Mouse (Mus musculus): ENCODE results near the gene Defb30. TPM values are rescaled to one million over a fixed set of nuclear protein-coding genes. Genes with fewer than 3 reads are reported as not detected.

Defb30 gene
- polyA plus RNA-seq (2016; fragmentation: Nextera tagmentation; extraction: Ambion mirVana) = not detected in 2 replicates

DNA sequence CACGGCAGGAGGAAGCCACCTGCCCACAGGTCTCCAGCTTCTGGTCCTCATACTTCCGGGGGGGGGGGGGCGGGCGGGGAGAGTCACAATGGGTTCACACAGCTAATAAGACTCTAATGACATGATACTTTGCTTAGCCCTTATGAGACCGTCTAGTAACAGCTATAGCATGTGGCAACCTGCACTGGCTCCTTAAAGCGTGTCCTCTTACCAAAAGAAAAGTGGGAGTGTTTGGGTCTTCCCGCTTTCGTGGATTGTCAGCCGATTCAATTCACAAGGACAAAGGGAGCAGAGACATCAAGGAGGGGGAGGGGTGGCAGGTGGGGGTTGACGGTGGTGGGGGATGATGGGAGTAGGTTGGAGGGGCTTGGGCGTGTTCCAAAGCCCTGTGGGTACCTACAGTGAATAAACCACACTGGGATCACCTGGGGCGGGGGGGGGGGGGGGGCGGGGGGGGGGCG is at the start of gene Defb30:
Gene Defb30 (minus strand): TSS at position 51 of the 461 bp plus-strand sequence.
- WGBS = 78% methylated on average over 12 of the region's 14 CpGs
- Histone ChIP-seq H3K4me3 (no peak within 1 kb of the TSS), H3K27ac (no peak within 1 kb of the TSS), H3K4me1 (peaks cover 6% of the 10 kb centered on the region), H3K9me3 (replicated peaks) (no peaks in the 10 kb centered on the region), H3K27me3 (ENCODE audit: low read depth, poor library complexity, severe bottlenecking) (no peaks in the 10 kb centered on the region), H3K36me3 (no peaks in the 10 kb centered on the region)
- no peak for DNase-seq (ENCODE audit: low spot score)

DNA sequence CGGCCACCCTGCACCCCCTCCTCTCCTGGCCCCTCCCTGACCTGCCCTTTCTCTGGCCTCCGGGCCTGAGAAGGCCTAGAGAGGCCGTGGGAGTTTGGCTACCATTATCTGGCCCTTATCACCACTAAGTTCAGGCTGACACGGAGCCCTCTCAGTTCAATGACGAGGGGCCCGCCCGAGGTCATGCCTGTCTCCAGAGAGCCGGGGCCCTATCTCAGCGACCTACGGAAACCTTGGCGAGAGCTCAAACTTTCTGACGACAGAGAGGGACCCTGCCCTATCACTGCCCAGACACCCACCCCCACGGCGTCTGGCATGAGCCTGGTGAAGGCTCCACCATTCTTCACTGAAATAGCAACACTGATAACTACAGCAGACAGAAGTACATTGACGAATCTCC is 17.9 kb upstream of the Defb30 start:
- Histone ChIP-seq H3K36me3 (no peaks in the 10 kb centered on the region), H3K4me1 (no peaks in the 10 kb centered on the region), H3K4me3 (no peak overlapping the region), H3K27me3 (ENCODE audit: low read depth, poor library complexity, severe bottlenecking) (0 out of 2 replicates have a peak, but pooled peaks cover 13% of the 10 kb centered on the region), H3K9me3 (replicated peaks) (no peaks in the 10 kb centered on the region), H3K27ac (0 out of 2 replicates have a peak overlapping the region, but pooled peaks have one; percentile 2)
- 67% methylated on average over 15 of the region's 15 CpGs for WGBS
- DNase-seq (ENCODE audit: low spot score) = no peak

DNA sequence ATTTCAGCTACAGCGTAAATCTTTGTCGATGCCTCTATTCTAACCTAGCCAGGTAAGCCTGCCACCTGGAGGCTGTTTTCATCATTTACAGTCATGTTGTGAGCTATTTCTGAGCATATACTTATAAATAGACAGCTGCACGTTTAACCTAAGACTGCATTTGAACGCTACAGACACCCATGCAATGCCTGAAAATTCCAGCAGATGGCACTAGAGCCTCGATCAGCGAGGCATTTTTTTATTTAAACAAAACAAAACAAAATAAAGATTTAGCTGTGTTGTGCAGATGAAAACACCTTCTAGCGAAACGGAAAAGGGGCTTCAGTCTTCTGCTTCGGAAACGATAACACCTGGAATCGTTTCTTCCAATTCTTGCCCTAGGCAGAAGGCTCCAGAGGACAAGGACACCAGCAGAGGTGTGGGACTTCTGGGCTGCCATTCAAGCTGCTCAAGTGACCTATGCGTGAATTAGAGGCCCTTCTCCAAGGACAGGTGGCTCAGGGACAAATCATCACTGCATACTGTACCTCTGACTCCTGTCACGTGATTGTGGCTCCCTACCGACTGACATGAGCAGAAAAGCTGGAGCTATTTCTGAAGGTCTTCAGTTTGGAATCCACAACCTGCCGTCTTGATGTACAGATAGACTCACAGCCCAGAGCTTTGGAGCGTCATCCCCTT is 17.0 kb upstream of the Defb30 start:
- no peak overlapping the region for H3K4me3 ChIP-seq
- H3K27ac ChIP-seq = no peak overlapping the region
- 0 out of 2 replicates have a peak, but pooled peaks cover 8% of the 10 kb centered on the region for H3K27me3 ChIP-seq (ENCODE audit: low read depth, poor library complexity, severe bottlenecking)
- no peaks in the 10 kb centered on the region for H3K36me3 ChIP-seq
- 40% methylated on average over 16 of the region's 16 CpGs for WGBS
- no peaks in the 10 kb centered on the region for H3K4me1 ChIP-seq
- no peaks in the 10 kb centered on the region for H3K9me3 ChIP-seq (replicated peaks)
- peak; percentile 79 for DNase-seq (ENCODE audit: low spot score)

DNA sequence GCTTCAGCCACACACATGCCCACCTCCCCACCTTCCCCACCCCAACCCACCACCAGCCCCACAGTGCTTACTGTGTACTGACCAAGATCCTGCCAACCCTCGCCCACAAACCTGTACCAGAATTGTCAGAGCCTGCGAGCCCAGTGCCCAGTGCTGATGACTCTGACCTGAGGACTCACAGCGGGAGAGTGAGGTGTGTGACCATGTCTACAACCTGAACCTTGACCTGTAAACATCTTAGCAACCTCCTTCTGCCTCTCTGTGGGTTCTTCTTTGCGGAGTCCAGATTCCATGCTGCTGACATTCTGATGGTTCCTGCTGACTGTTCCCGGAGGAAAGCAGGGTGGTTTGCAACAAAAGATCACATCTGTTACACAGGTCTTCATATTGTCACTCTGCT is 15.6 kb upstream of the Defb30 start:
- Histone ChIP-seq H3K4me1 (no peaks in the 10 kb centered on the region), H3K36me3 (no peaks in the 10 kb centered on the region), H3K27me3 (ENCODE audit: low read depth, poor library complexity, severe bottlenecking) (0 out of 2 replicates have a peak, but pooled peaks cover 8% of the 10 kb centered on the region), H3K9me3 (replicated peaks) (no peaks in the 10 kb centered on the region), H3K27ac (no peak overlapping the region), H3K4me3 (no peak overlapping the region)
- 88% methylated on average over 5 of the region's 5 CpGs for WGBS
- no peak for DNase-seq (ENCODE audit: low spot score)

DNA sequence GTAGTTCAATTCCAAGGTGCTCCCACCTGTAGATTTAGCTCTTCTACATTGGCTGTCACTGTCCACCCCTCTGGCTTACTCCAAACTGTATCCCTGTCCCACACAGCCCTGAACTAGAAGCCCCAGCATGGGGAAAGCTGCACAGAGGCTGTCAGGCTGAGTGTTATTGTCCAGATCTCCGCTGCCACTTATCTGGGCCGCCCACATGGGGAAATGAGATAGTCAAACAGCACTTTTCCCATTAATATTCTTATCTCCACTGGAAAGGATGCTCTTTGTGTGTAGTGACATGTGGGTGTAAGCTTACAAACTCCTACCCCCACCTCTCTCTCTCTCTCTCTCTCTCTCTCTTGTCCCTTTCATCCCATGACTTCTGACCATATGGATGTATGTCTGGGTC is 12.4 kb upstream of the Defb30 start:
- WGBS = 72% methylated on average over 2 of the region's 2 CpGs
- Histone ChIP-seq H3K9me3 (replicated peaks) (no peaks in the 10 kb centered on the region), H3K4me1 (no peaks in the 10 kb centered on the region), H3K27me3 (ENCODE audit: low read depth, poor library complexity, severe bottlenecking) (no peaks in the 10 kb centered on the region), H3K27ac (no peak overlapping the region), H3K4me3 (no peak overlapping the region), H3K36me3 (no peaks in the 10 kb centered on the region)
- no peak for DNase-seq (ENCODE audit: low spot score)

DNA sequence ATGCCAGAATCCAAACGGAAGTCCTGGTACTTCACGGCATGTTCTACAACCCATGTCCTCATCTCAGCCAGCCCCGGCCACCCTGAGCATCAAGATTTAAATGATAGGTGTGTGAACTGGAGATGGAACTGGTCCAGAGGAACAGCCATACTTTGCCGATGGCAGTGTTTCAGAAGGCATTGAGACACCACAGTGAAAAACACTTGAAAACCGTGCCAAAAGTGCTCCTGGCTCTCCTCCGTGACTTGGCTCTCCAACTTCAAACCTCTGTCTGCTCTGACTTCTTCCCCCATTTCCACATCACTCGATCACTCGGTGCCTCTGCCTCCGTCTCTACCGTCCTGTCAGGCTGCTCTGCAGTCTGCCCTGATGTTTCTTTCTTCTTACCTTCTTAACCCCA is 10.6 kb upstream of the Defb30 start:
- WGBS = 83% methylated on average over 10 of the region's 10 CpGs
- Histone ChIP-seq H3K27me3 (ENCODE audit: low read depth, poor library complexity, severe bottlenecking) (no peaks in the 10 kb centered on the region), H3K36me3 (no peaks in the 10 kb centered on the region), H3K27ac (no peak overlapping the region), H3K9me3 (replicated peaks) (no peaks in the 10 kb centered on the region), H3K4me1 (no peaks in the 10 kb centered on the region), H3K4me3 (no peak overlapping the region)
- DNase-seq (ENCODE audit: low spot score) = no peak

DNA sequence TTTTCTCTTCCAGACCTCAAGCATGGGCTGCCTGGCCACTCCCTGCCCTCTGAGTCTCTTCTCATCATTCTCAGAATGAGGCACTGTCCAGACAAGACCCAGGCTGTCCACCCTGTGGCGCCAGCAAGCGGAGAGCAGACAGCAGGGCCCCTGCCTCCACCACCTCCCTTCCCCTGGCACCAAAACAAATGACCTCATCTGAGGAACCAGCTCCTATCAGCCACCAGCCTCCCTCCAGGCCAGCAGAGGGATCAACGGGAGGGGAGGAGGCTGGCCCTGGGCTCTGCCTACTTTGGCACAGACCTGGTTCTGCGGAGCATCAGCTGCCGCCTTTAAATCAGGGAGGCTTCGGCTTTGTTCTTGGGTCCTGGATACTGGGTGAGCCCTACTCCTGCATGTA is 5.0 kb upstream of the Defb30 start:
- H3K27ac ChIP-seq = no peak overlapping the region
- no peaks in the 10 kb centered on the region for H3K36me3 ChIP-seq
- H3K4me3 ChIP-seq = no peak overlapping the region
- WGBS = 29% methylated on average over 6 of the region's 6 CpGs
- no peaks in the 10 kb centered on the region for H3K27me3 ChIP-seq (ENCODE audit: low read depth, poor library complexity, severe bottlenecking)
- DNase-seq (ENCODE audit: low spot score) = no peak
- peaks cover 6% of the 10 kb centered on the region for H3K4me1 ChIP-seq
- no peaks in the 10 kb centered on the region for H3K9me3 ChIP-seq (replicated peaks)

DNA sequence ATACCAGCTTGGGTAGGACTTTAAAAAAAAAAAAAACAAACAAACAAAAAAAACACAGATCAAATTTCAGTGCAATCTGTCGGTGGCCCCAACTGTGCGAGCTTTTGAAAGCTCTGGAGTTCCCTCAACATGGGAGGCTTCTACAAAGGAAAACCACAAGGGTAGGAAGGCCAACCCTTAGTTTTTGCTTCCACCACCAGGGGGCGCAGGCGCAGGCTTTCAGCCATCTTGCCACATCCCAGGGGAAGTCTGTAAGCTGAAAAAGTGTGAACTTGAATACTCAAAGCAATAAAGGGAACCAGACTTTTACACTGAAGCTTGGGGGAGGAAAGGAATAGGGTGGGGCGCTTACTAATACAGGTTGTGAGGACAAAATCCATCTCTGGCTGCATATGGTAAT is 1.0 kb upstream of the Defb30 start:
- 37% methylated on average over 5 of the region's 5 CpGs for WGBS

DNA sequence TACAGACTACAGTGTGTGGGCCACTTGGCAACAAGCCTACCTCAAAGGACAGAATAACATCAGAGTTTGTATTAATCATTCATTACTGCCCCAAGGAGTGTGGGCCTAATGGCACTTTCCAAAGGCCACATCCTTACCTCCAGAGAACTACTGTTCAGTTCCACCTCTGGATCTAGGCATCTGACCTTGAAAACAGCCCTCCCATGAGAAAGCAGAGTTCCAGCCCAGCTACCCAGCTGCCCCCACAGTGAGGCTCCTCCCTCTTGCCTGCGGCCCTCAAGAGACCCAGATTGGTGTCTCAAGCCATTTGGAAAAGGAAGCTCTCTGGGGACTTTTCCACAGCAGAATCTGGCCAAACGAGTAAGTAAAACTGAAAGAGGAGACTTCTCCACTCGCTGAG is 3.1 kb downstream of the Defb30 start, which contains the start of gene Defb42:
Gene Defb42 (plus strand): TSS at position 301 of the 400 bp plus-strand sequence.
- 80% methylated on average over 3 of the region's 3 CpGs for WGBS
- no peaks in the 10 kb centered on the region for H3K9me3 ChIP-seq (replicated peaks)

More for the DNA sequence above, 1.0 kb upstream of the Defb30 start:
- Histone ChIP-seq H3K4me1 (peaks cover 6% of the 10 kb centered on the region), H3K9me3 (replicated peaks) (no peaks in the 10 kb centered on the region), H3K4me3 (no peak overlapping the region), H3K27ac (no peak overlapping the region), H3K27me3 (ENCODE audit: low read depth, poor library complexity, severe bottlenecking) (no peaks in the 10 kb centered on the region), H3K36me3 (no peaks in the 10 kb centered on the region)
- DNase-seq (ENCODE audit: low spot score) = peak; percentile 78

DNA sequence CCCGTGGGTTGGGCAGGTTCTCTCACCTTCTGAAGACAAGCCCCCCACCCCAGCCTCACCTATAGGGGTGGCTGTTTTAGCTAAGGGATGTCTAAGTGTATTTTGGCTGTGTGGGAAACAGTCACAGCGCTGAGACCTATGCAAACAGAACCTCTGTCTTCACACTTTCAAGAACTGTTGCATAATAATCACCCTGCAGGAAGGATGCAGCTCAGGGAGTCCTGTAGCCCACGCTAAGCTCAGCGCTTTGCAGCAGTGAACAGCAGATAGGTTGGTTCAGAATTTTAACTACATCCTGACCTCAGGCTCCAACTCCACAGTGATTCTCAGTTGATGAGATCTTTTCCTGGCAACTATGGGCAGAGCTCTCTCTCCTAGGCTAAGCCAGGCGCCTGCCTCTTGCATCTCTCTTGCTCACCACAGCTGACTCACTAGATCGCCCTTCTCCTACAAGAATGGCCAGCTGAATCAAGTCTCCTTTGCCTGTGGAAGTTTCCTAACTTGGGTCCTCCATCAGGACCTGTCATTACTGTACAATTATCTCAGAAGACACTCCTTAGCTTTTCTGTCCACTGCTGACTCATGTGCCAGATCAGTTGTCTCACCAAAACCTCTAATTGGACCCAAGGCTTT is 29.1 kb downstream of the Defb30 start:
- no peak for DNase-seq (ENCODE audit: low spot score)
- WGBS = 60% methylated on average over 6 of the region's 6 CpGs
- Histone ChIP-seq H3K4me1 (no peaks in the 10 kb centered on the region), H3K9me3 (replicated peaks) (no peaks in the 10 kb centered on the region), H3K4me3 (no peak overlapping the region), H3K36me3 (no peaks in the 10 kb centered on the region), H3K27me3 (ENCODE audit: low read depth, poor library complexity, severe bottlenecking) (no peaks in the 10 kb centered on the region), H3K27ac (no peak overlapping the region)

More for the DNA sequence above, 3.1 kb downstream of the Defb30 start, which contains the start of gene Defb42:
- no peak within 1 kb of the TSS for H3K27ac ChIP-seq
- no peaks in the 10 kb centered on the region for H3K4me1 ChIP-seq
- H3K27me3 ChIP-seq (ENCODE audit: low read depth, poor library complexity, severe bottlenecking) = no peaks in the 10 kb centered on the region
- no peak for DNase-seq (ENCODE audit: low spot score)
- no peaks in the 10 kb centered on the region for H3K36me3 ChIP-seq
- no peak within 1 kb of the TSS for H3K4me3 ChIP-seq

DNA sequence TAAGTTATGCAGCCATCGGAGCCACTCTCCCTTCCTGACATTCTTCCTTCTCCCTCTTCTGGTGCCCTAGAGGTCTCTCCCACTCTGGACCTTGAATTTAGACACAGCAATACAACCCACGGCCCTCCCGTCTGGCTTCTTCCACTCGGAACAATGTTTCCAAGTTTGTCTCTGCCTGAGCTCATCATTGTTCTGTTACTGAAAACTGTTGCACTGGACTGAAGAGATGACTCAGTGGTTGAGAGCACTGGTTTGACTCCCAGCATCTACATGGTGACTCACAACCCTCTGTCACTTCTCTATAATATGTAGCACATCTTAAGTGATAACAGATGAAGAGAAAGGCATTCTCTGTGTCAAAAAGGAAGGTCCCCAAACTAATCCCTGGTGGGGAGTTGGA is 35.1 kb downstream of the Defb30 start:
- no peaks in the 10 kb centered on the region for H3K4me1 ChIP-seq
- no peaks in the 10 kb centered on the region for H3K9me3 ChIP-seq (replicated peaks)
- 93% methylated on average over 4 of the region's 4 CpGs for WGBS
- no peaks in the 10 kb centered on the region for H3K27me3 ChIP-seq (ENCODE audit: low read depth, poor library complexity, severe bottlenecking)
- H3K36me3 ChIP-seq = no peaks in the 10 kb centered on the region
- H3K27ac ChIP-seq = no peak overlapping the region
- no peak for DNase-seq (ENCODE audit: low spot score)
- no peak overlapping the region for H3K4me3 ChIP-seq

DNA sequence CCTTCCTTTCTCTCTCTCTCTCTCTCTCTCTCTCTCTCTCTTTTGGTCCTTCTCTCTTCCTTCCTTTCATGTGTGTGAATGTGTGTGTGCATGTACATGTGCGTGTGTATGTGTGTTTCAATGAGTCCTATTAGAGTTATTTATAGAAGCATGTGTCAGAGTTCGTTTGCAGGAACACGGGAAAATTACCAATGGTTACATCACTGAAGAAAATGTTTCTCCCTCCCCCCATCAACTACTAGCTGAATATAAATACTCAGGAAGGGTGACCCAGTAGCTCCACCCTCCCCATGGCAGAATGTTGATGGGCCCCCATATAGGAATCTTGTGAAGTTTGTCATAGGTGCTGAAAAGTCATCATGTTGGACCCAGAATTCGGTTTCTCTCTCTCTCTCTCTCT is 36.7 kb downstream of the Defb30 start:
- 89% methylated on average over 4 of the region's 4 CpGs for WGBS
- Histone ChIP-seq H3K9me3 (replicated peaks) (no peaks in the 10 kb centered on the region), H3K36me3 (no peaks in the 10 kb centered on the region), H3K27ac (no peak overlapping the region), H3K27me3 (ENCODE audit: low read depth, poor library complexity, severe bottlenecking) (no peaks in the 10 kb centered on the region), H3K4me1 (no peaks in the 10 kb centered on the region), H3K4me3 (no peak overlapping the region)
- DNase-seq (ENCODE audit: low spot score) = no peak

DNA sequence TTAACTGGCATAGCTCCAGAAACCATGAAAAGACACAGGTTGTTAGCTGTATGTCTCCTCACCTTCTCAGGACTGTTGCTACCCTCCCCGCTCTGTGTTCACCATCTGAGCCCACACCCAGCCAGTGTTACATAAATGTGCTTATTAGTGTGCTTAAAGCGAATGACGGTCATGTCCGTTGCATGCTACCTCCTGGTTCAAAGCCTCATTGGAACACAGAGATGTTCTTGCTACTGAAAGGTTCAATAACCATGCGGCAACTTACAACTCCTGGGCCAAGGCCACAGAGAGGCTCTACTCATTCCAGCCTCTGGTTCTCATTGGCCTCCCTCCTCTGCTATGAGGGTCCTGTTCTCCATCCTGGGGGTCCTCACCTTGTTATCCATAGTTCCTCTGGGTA is 38.3 kb downstream of the Defb30 start, which contains the start of gene Defb43:
Gene Defb43 (plus strand): TSS at position 301 of the 400 bp plus-strand sequence.
- 96% methylated on average over 5 of the region's 5 CpGs for WGBS
- no peaks in the 10 kb centered on the region for H3K27me3 ChIP-seq (ENCODE audit: low read depth, poor library complexity, severe bottlenecking)
- DNase-seq (ENCODE audit: low spot score) = no peak
- H3K27ac ChIP-seq = no peak within 1 kb of the TSS
- H3K9me3 ChIP-seq (replicated peaks) = no peaks in the 10 kb centered on the region
- no peaks in the 10 kb centered on the region for H3K4me1 ChIP-seq
- H3K36me3 ChIP-seq = no peaks in the 10 kb centered on the region
- H3K4me3 ChIP-seq = no peak within 1 kb of the TSS
